Mouse (Mus musculus): ENCODE measurements around the gene Olfr745.

DNA sequence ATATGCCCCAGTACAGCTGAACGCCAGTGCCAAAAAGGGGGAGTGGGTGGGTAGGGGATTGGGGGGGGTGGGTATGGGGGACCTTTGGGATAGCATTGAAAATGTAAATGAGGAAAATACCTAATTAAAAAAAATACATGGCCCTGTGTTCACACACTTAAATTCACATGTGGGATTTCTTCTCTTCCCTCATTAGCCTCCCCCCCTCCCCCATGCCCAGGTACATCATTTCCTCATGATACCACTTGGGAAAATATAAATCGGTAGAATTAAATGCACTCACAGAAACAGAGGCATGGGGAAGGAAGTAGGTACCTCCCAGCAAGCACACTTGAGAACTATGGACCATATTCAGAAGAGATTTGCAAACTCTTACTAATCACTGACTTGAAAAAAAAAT, at the start of gene Olfr745:
- TF ChIP-seq GATA1 (IDR thresholded peaks at IDR 0.05; ENCODE audit: low read length) = no peak
- no peak for TF ChIP-seq TAL1 (IDR thresholded peaks at IDR 0.05; ENCODE audit: low read length)
